Mouse (Mus musculus): Measurements from ENCODE around the gene Abl2.

GRCm38 (mm10) chr1:156629984-156630383, 71.4 kb downstream of the Abl2 start:
- no peak for TF ChIP-seq CTCF (IDR thresholded peaks at IDR 0.05; ENCODE audit: low read depth)
- no peak for TF ChIP-seq EP300 (IDR thresholded peaks at IDR 0.05; ENCODE audit: low read depth)

Data from liver, embryonic 14.5 days (tissue).